Mouse (Mus musculus) kidney, adult 9 months (tissue): Measurements from ENCODE around the gene Shox2.
A peak's percentile ranks its signal among the peaks of the same experiment; 100 is the strongest.

Experiments
- DNase-seq: peaks from one replicate; pipeline ENCODE4 v3.0.0; 2022

Gene Shox2

GRCm38 (mm10) chr3:66959972-66960371, 21.6 kb downstream of the Shox2 start:
- DNase-seq: no peak

- no peak for DNase-seq
Observed at GRCm38 (mm10) chr3:66955126-66955525, 26.4 kb downstream of the Shox2 start.

- DNase-seq: no peak
Observed at GRCm38 (mm10) chr3:66939675-66940074, 41.9 kb downstream of the Shox2 start.

- DNase-seq: peak; percentile 3
Observed at GRCm38 (mm10) chr3:66922436-66922835, 59.1 kb downstream of the Shox2 start.
